Mouse (Mus musculus): ENCODE data around the gene Baz1b.

Baz1b gene

GRCm38 (mm10) chr5:135274663-135275396, 87.8 kb downstream of the Baz1b start:
- DNase-seq (ENCODE audit: low spot score in 2 of 2), result no peak

GRCm38 (mm10) chr5:135276597-135276996, 89.5 kb downstream of the Baz1b start:
- no peak for DNase-seq (ENCODE audit: low spot score in 2 of 2)

- DNase-seq (ENCODE audit: low spot score in 2 of 2), result no peak
Measured at GRCm38 (mm10) chr5:135280226-135280625, 93.2 kb downstream of the Baz1b start.

- no peak for DNase-seq (ENCODE audit: low spot score in 2 of 2)
Measured at GRCm38 (mm10) chr5:135285211-135285610, 98.1 kb downstream of the Baz1b start.

DNA sequence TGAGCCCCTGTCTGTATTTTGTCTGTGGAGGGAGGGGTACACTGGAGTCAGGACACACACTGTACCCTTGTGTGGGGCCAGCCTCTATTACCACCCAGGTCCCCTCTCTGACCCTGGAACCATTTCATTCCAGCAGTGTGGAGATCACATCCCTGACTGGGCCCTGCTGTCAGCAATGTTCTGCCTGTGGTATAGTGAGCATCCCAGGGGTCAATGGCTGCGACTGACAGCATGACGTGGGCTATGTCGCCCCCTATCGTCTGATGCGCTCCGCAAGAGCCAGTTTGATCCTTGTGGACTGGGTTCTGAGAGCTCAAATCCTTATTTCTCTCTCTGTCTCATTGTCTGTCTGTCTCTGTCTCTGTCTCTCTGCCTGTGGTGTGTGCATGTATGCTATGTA, 99.1 kb downstream of the Baz1b start:
- peak; percentile 74 to 86 for DNase-seq (ENCODE audit: low spot score in 2 of 2)

- DNase-seq (ENCODE audit: low spot score in 2 of 2), result no peak
Measured at GRCm38 (mm10) chr5:135286926-135287325, 99.9 kb downstream of the Baz1b start.

- DNase-seq (ENCODE audit: low spot score in 2 of 2), result no peak
Measured at GRCm38 (mm10) chr5:135290703-135291102, 103.6 kb downstream of the Baz1b start.

DNA sequence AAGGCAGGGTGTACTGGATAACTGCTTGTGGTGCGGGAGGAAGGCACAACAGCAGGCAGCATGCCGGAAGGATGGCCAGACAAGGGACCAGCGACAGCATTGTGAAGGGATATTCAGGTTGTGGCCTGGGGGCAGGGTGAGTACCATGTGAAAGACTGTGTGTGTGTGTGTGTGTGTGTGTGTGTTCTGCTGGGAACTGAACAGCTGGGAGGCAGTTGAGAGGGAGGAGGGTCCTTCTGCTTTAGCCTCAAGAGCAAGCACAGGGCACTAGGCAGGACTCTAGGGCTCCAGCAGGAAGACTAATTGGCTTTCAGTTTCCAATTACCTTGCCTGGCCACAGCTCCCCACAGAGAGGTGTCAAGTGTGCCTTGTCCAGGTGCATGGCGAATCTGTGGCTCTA, 104.1 kb downstream of the Baz1b start:
- no peak for DNase-seq (ENCODE audit: low spot score in 2 of 2)

DNA sequence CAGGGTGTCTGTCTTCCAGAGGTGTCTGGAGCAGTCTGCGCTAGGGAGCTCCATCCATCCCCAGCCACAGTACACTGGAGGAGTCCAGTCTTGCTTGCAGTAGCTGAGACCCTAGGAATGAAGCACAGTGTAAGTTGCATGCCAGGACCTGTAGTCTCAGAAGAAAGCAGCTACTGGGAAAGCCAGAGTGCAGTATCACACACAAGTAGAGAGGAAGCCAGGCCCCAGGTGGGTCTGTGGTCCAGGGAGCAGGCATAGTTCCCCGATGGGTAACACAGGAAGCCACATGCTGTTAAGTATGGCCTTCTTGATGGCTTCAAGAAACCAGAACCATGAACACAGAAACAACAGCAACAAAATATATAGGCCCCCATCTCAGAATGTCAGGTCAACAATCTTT, 104.9 kb downstream of the Baz1b start:
- DNase-seq (ENCODE audit: low spot score in 2 of 2), result no peak

Measured in frontal cortex, postnatal 36 days (tissue).